12 mouse cellular contexts compared by ENCODE assay signal in genomic region chr5:124192251-124192710, GRCm38 (mm10). TPM values are rescaled to one million over a fixed set of nuclear protein-coding genes. Genes with fewer than 3 reads are reported as not detected.
DNase-seq lines count a peak whose midpoint lies in the region; ATAC-seq and TF ChIP-seq lines count a peak whose summit lies in the region.
"Had no signal": no experiment of that assay in that cellular context is flagged by ENCODE, and none has a peak within 500 bp of the region (broad histone marks: within the 10 kb centered on the region; RNA-seq: fewer than 3 reads in every experiment).

No protein-coding gene starts in this region.

- H3K4me1 ChIP-seq in heart, embryonic 10.5 days = peaks cover 82% of the 10 kb centered on the region
- peaks cover 42% of the 10 kb centered on the region for H3K4me1 ChIP-seq in midbrain, embryonic 12.5 days
- H3K4me1 ChIP-seq in midbrain, embryonic 15.5 days = peaks cover 50% of the 10 kb centered on the region
- H3K4me1 ChIP-seq in heart, embryonic 14.5 days (ENCODE audit: control insufficient read depth in 2 of 2, insufficient read depth in 2 of 2, low read length in 2 of 2) = peaks cover 49 to 90% of the 10 kb centered on the region in 2 experiments
- peaks cover 24% of the 10 kb centered on the region for H3K4me1 ChIP-seq in midbrain, postnatal 0 days (ENCODE audit: insufficient read depth, low read length)

- no peak for DNase-seq in heart, embryonic 10.5 days (ENCODE audit: low spot score)
- no peak for DNase-seq in heart, postnatal 36 days
- no peak for DNase-seq in midbrain, postnatal 0 days (ENCODE audit: low spot score)
- no peak for DNase-seq in adrenal gland, postnatal 25 days
- DNase-seq in left cerebral cortex, postnatal 25 days (ENCODE audit: low spot score in 2 of 2) = no peak
- DNase-seq: cerebellum, adult 2 months; left cerebral cortex, postnatal 4 days; lung, embryonic 14.5 days had no signal

- peak overlapping the region; percentile 37; the same call in 1 of the 2 replicates for H3K9ac ChIP-seq in midbrain, embryonic 12.5 days (replicated peaks)
- no peak overlapping the region for H3K9ac ChIP-seq in midbrain, embryonic 15.5 days
- peak overlapping the region; percentile 54 for H3K9ac ChIP-seq in heart, embryonic 14.5 days (ENCODE audit: low read length)
- H3K9ac ChIP-seq in midbrain, postnatal 0 days (replicated peaks; ENCODE audit: low read length, poor library complexity, severe bottlenecking) = peak overlapping the region; percentile 48
- H3K9ac ChIP-seq: embryonic facial prominence, embryonic 12.5 days; lung, embryonic 14.5 days had no signal

- H3K36me3 ChIP-seq in heart, embryonic 10.5 days = no peaks in the 10 kb centered on the region
- no peaks in the 10 kb centered on the region for H3K36me3 ChIP-seq in midbrain, embryonic 12.5 days
- H3K36me3 ChIP-seq in midbrain, embryonic 15.5 days (replicated peaks) = no peaks in the 10 kb centered on the region
- no peaks in the 10 kb centered on the region for H3K36me3 ChIP-seq in heart, embryonic 14.5 days (ENCODE audit: control insufficient read depth, insufficient read depth, low read length)
- H3K36me3 ChIP-seq in midbrain, postnatal 0 days (ENCODE audit: insufficient read depth, low read length) = no peaks in the 10 kb centered on the region
- H3K36me3 ChIP-seq: embryonic facial prominence, embryonic 12.5 days had no signal

- no peak for ATAC-seq in midbrain, embryonic 12.5 days (ENCODE audit: low FRiP score, low read depth)
- ATAC-seq in midbrain, embryonic 15.5 days (replicated peaks) = no peak
- ATAC-seq in heart, embryonic 14.5 days (ENCODE audit: insufficient number of reproducible peaks, insufficient read depth, low FRiP score, low read depth) = no peak
- no peak for ATAC-seq in midbrain, postnatal 0 days (ENCODE audit: low FRiP score)

- intact Hi-C loops in heart, postnatal 36 days (cut with DNase I) = no loop called here
- intact Hi-C loops in left cerebral cortex, postnatal 25 days (cut with DNase I) = no loop called here

- H3K27me3 ChIP-seq in heart, embryonic 10.5 days (ENCODE audit: insufficient read depth, poor library complexity, severe bottlenecking) = no peaks in the 10 kb centered on the region
- no peaks in the 10 kb centered on the region; the same call in 1 of the 2 replicates for H3K27me3 ChIP-seq in midbrain, embryonic 12.5 days
- H3K27me3 ChIP-seq in midbrain, embryonic 15.5 days (replicated peaks) = no peaks in the 10 kb centered on the region
- no peaks in the 10 kb centered on the region for H3K27me3 ChIP-seq in heart, embryonic 14.5 days (ENCODE audit: control insufficient read depth, insufficient read depth, low read length)
- no peaks in the 10 kb centered on the region for H3K27me3 ChIP-seq in midbrain, postnatal 0 days (ENCODE audit: insufficient read depth, low read length)
- H3K27me3 ChIP-seq: embryonic facial prominence, embryonic 12.5 days had no signal

- H3K27ac ChIP-seq in heart, embryonic 10.5 days = peak overlapping the region; percentile 83
- no peak overlapping the region for H3K27ac ChIP-seq in midbrain, embryonic 12.5 days (replicated peaks)
- no peak overlapping the region for H3K27ac ChIP-seq in midbrain, embryonic 15.5 days
- H3K27ac ChIP-seq in heart, embryonic 14.5 days (replicated peaks in 1 of 2; ENCODE audit: control insufficient read depth in 1 of 2, insufficient read depth in 1 of 2, low read depth in 2 of 2, low read length in 2 of 2) = peak overlapping the region; percentile 83 to 87
- H3K27ac ChIP-seq in midbrain, postnatal 0 days (ENCODE audit: low read depth, low read length) = no peak overlapping the region
- H3K27ac ChIP-seq: embryonic facial prominence, embryonic 12.5 days had no signal

- WGBS in heart, embryonic 10.5 days = 61% methylated on average over 7 of the region's 7 CpGs
- 87% methylated on average over 7 of the region's 7 CpGs for WGBS in midbrain, embryonic 12.5 days
- 89% methylated on average over 7 of the region's 7 CpGs for WGBS in midbrain, embryonic 15.5 days
- 43% methylated on average over 7 of the region's 7 CpGs for whole genome bisulfite sequencing in heart, embryonic 14.5 days
- 78% methylated on average over 7 of the region's 7 CpGs for WGBS in midbrain, postnatal 0 days

- H3K4me3 ChIP-seq in heart, embryonic 10.5 days = no peak overlapping the region
- no peak overlapping the region for H3K4me3 ChIP-seq in midbrain, embryonic 12.5 days
- H3K4me3 ChIP-seq in midbrain, embryonic 15.5 days = no peak overlapping the region
- H3K4me3 ChIP-seq in heart, embryonic 14.5 days (ENCODE audit: control insufficient read depth in 1 of 2, insufficient read depth in 1 of 2, low read depth in 1 of 2, low read length in 2 of 2) = no peak overlapping the region
- H3K4me3 ChIP-seq in midbrain, postnatal 0 days (ENCODE audit: low read depth, low read length) = no peak overlapping the region
- H3K4me3 ChIP-seq: embryonic facial prominence, embryonic 12.5 days had no signal

- H3K9me3 ChIP-seq in heart, embryonic 10.5 days = no peaks in the 10 kb centered on the region
- no peaks in the 10 kb centered on the region for H3K9me3 ChIP-seq in midbrain, embryonic 12.5 days
- no peaks in the 10 kb centered on the region for H3K9me3 ChIP-seq in midbrain, embryonic 15.5 days
- H3K9me3 ChIP-seq in heart, embryonic 14.5 days (ENCODE audit: control insufficient read depth, low read length) = no peaks in the 10 kb centered on the region
- no peaks in the 10 kb centered on the region for H3K9me3 ChIP-seq in midbrain, postnatal 0 days (ENCODE audit: low read length)
- H3K9me3 ChIP-seq: embryonic facial prominence, embryonic 12.5 days had no signal

- TF ChIP-seq CTCF in midbrain, postnatal 0 days (IDR thresholded peaks at IDR 0.05) = no peak

- no peak overlapping the region for H3K4me2 ChIP-seq in midbrain, embryonic 12.5 days (replicated peaks)
- H3K4me2 ChIP-seq in midbrain, embryonic 15.5 days = no peak overlapping the region
- peak overlapping the region; percentile 43 for H3K4me2 ChIP-seq in heart, embryonic 14.5 days (ENCODE audit: low read length)
- H3K4me2 ChIP-seq in midbrain, postnatal 0 days (ENCODE audit: low read depth, low read length, poor library complexity, severe bottlenecking) = no peak overlapping the region
- H3K4me2 ChIP-seq: embryonic facial prominence, embryonic 12.5 days; lung, embryonic 14.5 days had no signal

RNA-seq across cellular contexts. Expression of gene Pitpnm2, which starts 57.3 kb away (rescaled TPM):
- 4.8 and 6.1 TPM in 2 replicates for polyA plus RNA-seq in heart, embryonic 10.5 days (2016; fragmentation: Nextera tagmentation; extraction: Ambion mirVana)
- 10 to 100 TPM; 43.9 to 45.5 TPM for total RNA-seq in heart, postnatal 36 days (2021)
- 6.0 and 7.2 TPM in 2 replicates for polyA plus RNA-seq in midbrain, embryonic 12.5 days (2016; fragmentation: Nextera tagmentation; extraction: Ambion mirVana)
- 11.8 and 13.0 TPM in 2 replicates for polyA plus RNA-seq in midbrain, embryonic 15.5 days (2015; fragmentation: Nextera tagmentation; extraction: Ambion mirVana)
- polyA plus RNA-seq in heart, embryonic 14.5 days (2014; fragmentation: Nextera tagmentation; extraction: Ambion mirVana) = 10.2 and 12.0 TPM in 2 replicates
- total RNA-seq in midbrain, postnatal 0 days (2014; rRNA removed) = 48.1 and 66.2 TPM in 2 replicates
- polyA plus RNA-seq in midbrain, postnatal 0 days (2015; fragmentation: Nextera tagmentation; extraction: Ambion mirVana) = 8.6 and 10.1 TPM in 2 replicates
- total RNA-seq in adrenal gland, postnatal 25 days (2021) = 62.5 and 83.8 TPM in 2 replicates
- total RNA-seq in left cerebral cortex, postnatal 25 days (2021) = 100 to 1,000 TPM; 275 to 292 TPM

Comparison
In these comparisons a context has a peak if more than half of its experiments do, and no peak if none do; other contexts are left out.
1. H3K27ac ChIP-seq: peak in heart, embryonic 10.5 days (single experiment) and heart, embryonic 14.5 days (2 of 2); none in midbrain, embryonic 12.5 days (single experiment), midbrain, embryonic 15.5 days (single experiment) and midbrain, postnatal 0 days (single experiment).